Comparison of ENCODE assay signal across 23 mouse cellular contexts in the genomic region with DNA sequence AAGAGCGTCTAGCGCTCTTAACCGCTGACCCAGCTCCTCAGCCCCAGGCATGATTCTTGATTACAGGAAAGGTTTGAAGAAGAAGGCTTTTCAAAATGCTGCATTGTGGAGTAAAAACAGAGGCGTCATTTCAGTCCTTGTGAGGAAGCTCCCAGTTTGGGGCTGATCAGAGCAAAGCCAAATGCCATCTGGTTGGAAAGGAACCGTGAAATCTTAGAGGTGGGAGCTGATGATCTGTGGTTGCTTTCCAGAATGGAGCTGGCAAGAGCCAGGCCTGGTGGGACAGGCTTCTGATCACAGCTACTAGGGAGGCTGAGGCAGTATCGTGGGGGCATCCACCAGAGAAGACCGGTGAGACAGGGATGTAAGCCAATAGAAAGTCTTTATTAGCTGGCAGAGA. TPM values are rescaled to one million over a fixed set of nuclear protein-coding genes. Genes with fewer than 3 reads are reported as not detected.
A peak's percentile ranks its signal among the peaks of the same experiment; 100 is the strongest.
DNase-seq lines count a peak whose midpoint lies in the region; ATAC-seq and TF ChIP-seq lines count a peak whose summit lies in the region.
"Had no signal": no experiment of that assay in that cellular context is flagged by ENCODE, and none has a peak within 500 bp of the region (broad histone marks: within the 10 kb centered on the region; RNA-seq: fewer than 3 reads in every experiment).

No protein-coding gene starts in this region.

- no peak overlapping the region for H3K4me3 ChIP-seq in heart, embryonic 10.5 days
- H3K4me3 ChIP-seq in heart, adult 2 months, result no peak overlapping the region
- H3K4me3 ChIP-seq in liver, embryonic 12.5 days, result no peak overlapping the region
- H3K4me3 ChIP-seq in ES-E14 (ENCODE audit: insufficient read depth in 1 of 2, low read depth in 1 of 2, low read length in 2 of 2, poor library complexity in 1 of 2, severe bottlenecking in 1 of 2), result no peak overlapping the region
- no peak overlapping the region for H3K4me3 ChIP-seq in forebrain, postnatal 0 days (ENCODE audit: low read depth, low read length)
- H3K4me3 ChIP-seq: embryonic facial prominence, embryonic 13.5 days; limb, embryonic 12.5 days; megakaryocyte, embryonic 14.5 days had no signal

- no peaks in the 10 kb centered on the region for H3K36me3 ChIP-seq in heart, embryonic 10.5 days
- H3K36me3 ChIP-seq in heart, adult 2 months (ENCODE audit: control insufficient read depth, insufficient read depth, low read length), result no peaks in the 10 kb centered on the region
- H3K36me3 ChIP-seq in liver, embryonic 12.5 days, result no peaks in the 10 kb centered on the region
- H3K36me3 ChIP-seq in ES-E14 (ENCODE audit: control insufficient read depth, insufficient read depth, low read length, poor library complexity, severe bottlenecking), result no peaks in the 10 kb centered on the region
- H3K36me3 ChIP-seq in forebrain, postnatal 0 days (ENCODE audit: insufficient read depth), result no peaks in the 10 kb centered on the region
- H3K36me3 ChIP-seq: embryonic facial prominence, embryonic 13.5 days; limb, embryonic 12.5 days had no signal

- no peak for ATAC-seq in liver, embryonic 12.5 days
- no peak for ATAC-seq in forebrain, postnatal 0 days
- ATAC-seq: inflammation-experienced regulatory T-cells, adult 6 months had no signal

- WGBS in heart, embryonic 10.5 days, result 81% methylated on average over 7 of the region's 7 CpGs
- WGBS in heart, adult 2 months, result 88% methylated on average over 7 of the region's 7 CpGs
- 82% methylated on average over 7 of the region's 7 CpGs for WGBS in liver, embryonic 12.5 days (ENCODE audit: insufficient replicate concordance)
- WGBS in forebrain, postnatal 0 days, result 71% methylated on average over 7 of the region's 7 CpGs

- in situ Hi-C loops in ES-E14 (cut with MboI; ENCODE audit: low sequenced_read_pairs in 2 of 2, unreplicated experiment in 2 of 2), result no loop called here

- H3K27me3 ChIP-seq in heart, embryonic 10.5 days (ENCODE audit: insufficient read depth, poor library complexity, severe bottlenecking), result no peaks in the 10 kb centered on the region
- no peaks in the 10 kb centered on the region for H3K27me3 ChIP-seq in heart, adult 2 months (ENCODE audit: control insufficient read depth, insufficient read depth, low read length)
- H3K27me3 ChIP-seq in liver, embryonic 12.5 days (replicated peaks), result no peaks in the 10 kb centered on the region
- H3K27me3 ChIP-seq in forebrain, postnatal 0 days (ENCODE audit: insufficient read depth, low read length), result no peaks in the 10 kb centered on the region
- H3K27me3 ChIP-seq: embryonic facial prominence, embryonic 13.5 days; limb, embryonic 12.5 days had no signal

- no peak for TF ChIP-seq EP300 in heart, adult 2 months (IDR thresholded peaks at IDR 0.05; ENCODE audit: insufficient read depth, low read depth, low read length)

- no peaks in the 10 kb centered on the region for H3K79me2 ChIP-seq in heart, adult 2 months (replicated peaks; ENCODE audit: control insufficient read depth, insufficient read depth, low read length)

- H3K4me2 ChIP-seq in liver, embryonic 12.5 days, result no peak overlapping the region
- no peak overlapping the region for H3K4me2 ChIP-seq in forebrain, postnatal 0 days (ENCODE audit: low read depth)
- H3K4me2 ChIP-seq: embryonic facial prominence, embryonic 13.5 days; limb, embryonic 12.5 days had no signal

- no peaks in the 10 kb centered on the region for H3K9me3 ChIP-seq in heart, embryonic 10.5 days
- no peaks in the 10 kb centered on the region for H3K9me3 ChIP-seq in liver, embryonic 12.5 days (replicated peaks)
- H3K9me3 ChIP-seq in ES-E14 (ENCODE audit: control insufficient read depth, insufficient read depth, low read depth, low read length), result no peaks in the 10 kb centered on the region
- H3K9me3 ChIP-seq in forebrain, postnatal 0 days (ENCODE audit: low read length), result no peaks in the 10 kb centered on the region
- H3K9me3 ChIP-seq: embryonic facial prominence, embryonic 13.5 days; limb, embryonic 12.5 days; megakaryocyte, embryonic 14.5 days had no signal

- no peak overlapping the region for H3K9ac ChIP-seq in heart, adult 2 months (ENCODE audit: low read depth, low read length)
- H3K9ac ChIP-seq in liver, embryonic 12.5 days, result no peak overlapping the region
- no peak overlapping the region for H3K9ac ChIP-seq in ES-E14 (ENCODE audit: insufficient read depth, low read depth, low read length, poor library complexity, severe bottlenecking)
- H3K9ac ChIP-seq in forebrain, postnatal 0 days, result no peak overlapping the region
- H3K9ac ChIP-seq: embryonic facial prominence, embryonic 13.5 days; limb, embryonic 12.5 days had no signal

- intact Hi-C loops in heart, adult 2 months (cut with DNase I), result no loop called here

- no peak for DNase-seq in heart, embryonic 10.5 days (ENCODE audit: low spot score)
- no peak for DNase-seq in heart, adult 2 months
- DNase-seq in liver (no peak), ES-E14 (ENCODE audit: low read depth, low spot score) (no peak)
- no peak for DNase-seq in forebrain, postnatal 0 days
- DNase-seq in kidney, postnatal 36 days, result no peak
- DNase-seq: adrenal gland, postnatal 25 days; cerebellum, adult 8-10 months; kidney, adult 8-10 months; kidney, postnatal 25 days; layer of hippocampus, adult 9-11 months; lung, postnatal 14 days; right cerebral cortex, adult 18-20 months had no signal

- H3K27ac ChIP-seq in heart, embryonic 10.5 days, result peak overlapping the region; percentile 83
- no peak overlapping the region for H3K27ac ChIP-seq in heart, adult 2 months
- 0 out of 2 replicates have a peak overlapping the region, but pooled peaks have one; percentile 11 for H3K27ac ChIP-seq in liver, embryonic 12.5 days
- H3K27ac ChIP-seq in ES-E14 (ENCODE audit: insufficient read depth, low read depth, low read length, poor library complexity, severe bottlenecking), result peak overlapping the region; percentile 24; the same call in 1 of the 2 replicates
- peak overlapping the region; percentile 54 for H3K27ac ChIP-seq in forebrain, postnatal 0 days (ENCODE audit: low read depth, low read length)
- H3K27ac ChIP-seq: embryonic facial prominence, embryonic 13.5 days; limb, embryonic 12.5 days had no signal

- TF ChIP-seq CTCF in heart, adult 2 months (IDR thresholded peaks at IDR 0.05), result no peak
- TF ChIP-seq CTCF in forebrain, postnatal 0 days (IDR thresholded peaks at IDR 0.05; ENCODE audit: low read depth), result no peak

- no peak for TF ChIP-seq POLR2A in heart, adult 2 months (IDR thresholded peaks at IDR 0.05; ENCODE audit: insufficient read depth, low read depth, low read length)

- H3K4me1 ChIP-seq in heart, embryonic 10.5 days, result peaks cover 69% of the 10 kb centered on the region
- peaks cover 11% of the 10 kb centered on the region for H3K4me1 ChIP-seq in heart, adult 2 months (ENCODE audit: control insufficient read depth, insufficient read depth, low read length)
- H3K4me1 ChIP-seq in liver, embryonic 12.5 days, result peaks cover 61% of the 10 kb centered on the region
- H3K4me1 ChIP-seq in ES-E14 (ENCODE audit: control insufficient read depth in 2 of 2, insufficient read depth in 2 of 2, low read length in 2 of 2, poor library complexity in 1 of 2), result peaks cover 6 to 30% of the 10 kb centered on the region in 2 experiments
- peaks cover 7% of the 10 kb centered on the region; the same call in 1 of the 2 replicates for H3K4me1 ChIP-seq in forebrain, postnatal 0 days (ENCODE audit: insufficient read depth)

TF ChIP-seq in ES-E14, 5 proteins besides CTCF, POLR2A, EP300 and RAD21:
- TF ChIP-seq ZNF384 (IDR thresholded peaks at IDR 0.05; ENCODE audit: low read depth, low read length) (no peak), ZC3H11A (IDR thresholded peaks at IDR 0.05; ENCODE audit: borderline replicate concordance, low read depth, low read length) (no peak), CHD2 (IDR thresholded peaks at IDR 0.05; ENCODE audit: low read depth, low read length) (no peak), HCFC1 (IDR thresholded peaks at IDR 0.05; ENCODE audit: borderline replicate concordance, insufficient read depth, low read length) (no peak), MAFK (IDR thresholded peaks at IDR 0.05; ENCODE audit: insufficient read depth, low read depth, low read length) (no peak)

RNA-seq across cellular contexts. Expression of gene Tuba1c, which starts 32.9 kb away (rescaled TPM):
- polyA plus RNA-seq in heart, embryonic 10.5 days (2016; fragmentation: Nextera tagmentation; extraction: Ambion mirVana), result 172 and 183 TPM in 2 replicates
- 10 to 100 TPM; 30.1 to 39.0 TPM for total RNA-seq in heart, adult 2 months (2021)
- polyA plus RNA-seq in heart, adult 2 months (2012; rRNA removed), result 58.6 and 74.4 TPM in 2 replicates
- polyA plus RNA-seq in liver, embryonic 12.5 days (2016; fragmentation: Nextera tagmentation; extraction: Ambion mirVana), result 242 and 244 TPM in 2 replicates
- total RNA-seq in ES-E14 (2012; rRNA removed), result 335 and 424 TPM in 2 replicates
- 22.1 and 24.9 TPM in 2 replicates for total RNA-seq in forebrain, postnatal 0 days (2014; rRNA removed)
- 16.4 and 18.8 TPM in 2 replicates for polyA plus RNA-seq in forebrain, postnatal 0 days (2015; fragmentation: Nextera tagmentation; extraction: Ambion mirVana)

RNA-seq across cellular contexts. Expression of gene Tuba1a, which starts 43.3 kb away (rescaled TPM):
- polyA plus RNA-seq in heart, embryonic 10.5 days (2016; fragmentation: Nextera tagmentation; extraction: Ambion mirVana), result 1,319 and 1,394 TPM in 2 replicates
- 10 to 100 TPM; 57.0 to 85.0 TPM for total RNA-seq in heart, adult 2 months (2021)
- 165 and 235 TPM in 2 replicates for polyA plus RNA-seq in heart, adult 2 months (2012; rRNA removed)
- polyA plus RNA-seq in liver, embryonic 12.5 days (2016; fragmentation: Nextera tagmentation; extraction: Ambion mirVana), result 180 and 181 TPM in 2 replicates
- total RNA-seq in ES-E14 (2012; rRNA removed), result 595 and 862 TPM in 2 replicates
- 18,820 and 21,160 TPM in 2 replicates for total RNA-seq in forebrain, postnatal 0 days (2014; rRNA removed)
- 18,258 and 23,279 TPM in 2 replicates for polyA plus RNA-seq in forebrain, postnatal 0 days (2015; fragmentation: Nextera tagmentation; extraction: Ambion mirVana)

RNA-seq across cellular contexts. Expression of gene Gm49450, which starts 43.5 kb away (rescaled TPM):
- not detected in 2 replicates for polyA plus RNA-seq in heart, embryonic 10.5 days (2016; fragmentation: Nextera tagmentation; extraction: Ambion mirVana)
- not detected for total RNA-seq in heart, adult 2 months (2021)
- polyA plus RNA-seq in heart, adult 2 months (2012; rRNA removed), result 26.2 TPM in 1 of 2 replicates, not detected in the other
- not detected in 2 replicates for polyA plus RNA-seq in liver, embryonic 12.5 days (2016; fragmentation: Nextera tagmentation; extraction: Ambion mirVana)
- total RNA-seq in ES-E14 (2012; rRNA removed), result not detected in 2 replicates
- total RNA-seq in forebrain, postnatal 0 days (2014; rRNA removed), result 1,610 and 2,499 TPM in 2 replicates
- polyA plus RNA-seq in forebrain, postnatal 0 days (2015; fragmentation: Nextera tagmentation; extraction: Ambion mirVana), result not detected in 2 replicates
- total RNA-seq: adrenal gland, postnatal 25 days; gastrocnemius, adult 18-20 months had no signal
- polyA plus RNA-seq: embryonic facial prominence, embryonic 13.5 days; inflammation-experienced regulatory T-cells, adult 6 months; limb, embryonic 12.5 days; liver, embryonic 16.5 days; stomach, embryonic 14.5 days; thymus, postnatal 0 days had no signal

RNA-seq across cellular contexts. Expression of gene Prph, which starts 58.1 kb away (rescaled TPM):
- 0.36 and 1.1 TPM in 2 replicates for polyA plus RNA-seq in heart, embryonic 10.5 days (2016; fragmentation: Nextera tagmentation; extraction: Ambion mirVana)
- under 1 TPM; 0.13 to 0.80 TPM for total RNA-seq in heart, adult 2 months (2021)
- polyA plus RNA-seq in heart, adult 2 months (2012; rRNA removed), result 1.00 and 2.1 TPM in 2 replicates
- polyA plus RNA-seq in liver, embryonic 12.5 days (2016; fragmentation: Nextera tagmentation; extraction: Ambion mirVana), result 0.35 and 0.89 TPM in 2 replicates
- 15.1 and 20.6 TPM in 2 replicates for total RNA-seq in ES-E14 (2012; rRNA removed)
- 1.7 and 2.3 TPM in 2 replicates for total RNA-seq in forebrain, postnatal 0 days (2014; rRNA removed)
- 2.3 and 2.4 TPM in 2 replicates for polyA plus RNA-seq in forebrain, postnatal 0 days (2015; fragmentation: Nextera tagmentation; extraction: Ambion mirVana)
- total RNA-seq: neutrophil, adult 5-6 weeks had no signal
- polyA plus RNA-seq: inflammation-experienced regulatory T-cells, adult 6 months had no signal

Comparison
In these comparisons a context has a peak if more than half of its experiments do, and no peak if none do; other contexts are left out.
1. RNA of gene Tuba1a, which starts 43.3 kb away (polyA plus RNA-seq): 18,258 to 23,279 TPM in forebrain, postnatal 0 days; 1,319 to 1,394 TPM in heart, embryonic 10.5 days, 180 to 181 TPM in liver, embryonic 12.5 days and 165 to 235 TPM in heart, adult 2 months; every median in the first group is over 10 times any median in the second.